10 mouse cellular contexts compared by ENCODE assay signal in the genomic region with DNA sequence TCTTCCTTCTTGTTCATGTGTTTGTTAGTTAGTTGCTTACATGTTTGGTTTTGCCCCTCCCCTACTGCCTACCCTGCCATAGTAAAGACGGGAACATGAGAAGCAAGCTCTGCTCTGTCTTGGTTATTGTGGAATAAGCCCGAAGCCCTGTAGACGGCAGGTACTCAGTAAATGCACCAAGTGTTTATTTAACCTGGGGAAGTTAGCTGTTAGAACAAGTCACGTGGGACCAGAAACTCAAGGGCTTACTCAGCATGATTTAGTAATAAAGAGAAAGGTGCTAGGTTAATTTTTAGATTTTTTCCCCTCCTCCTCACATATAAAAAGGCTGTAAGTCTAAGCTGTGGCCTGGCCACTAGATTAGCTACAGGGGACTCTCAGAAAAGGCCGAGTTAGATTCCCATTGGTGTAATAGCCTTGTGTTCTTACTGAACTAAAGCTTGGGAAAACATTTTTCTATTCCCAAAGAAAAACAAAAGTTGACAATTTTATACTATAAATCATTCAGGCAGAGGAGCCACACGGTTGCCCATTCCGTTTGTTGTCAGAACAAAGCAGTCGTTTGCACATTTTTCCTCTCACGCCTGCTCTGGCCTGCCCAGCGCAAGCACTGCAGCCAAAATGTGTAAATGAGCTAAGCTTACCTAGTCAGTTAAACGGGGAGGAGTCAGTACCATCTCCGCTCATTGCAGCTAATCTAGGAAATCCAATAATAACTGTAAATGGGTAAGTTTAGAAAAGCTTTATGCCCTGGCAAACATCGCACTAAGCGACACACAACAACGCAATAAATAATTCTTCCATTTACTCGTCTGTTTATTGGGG. TPM values are rescaled to one million over a fixed set of nuclear protein-coding genes. Genes with fewer than 3 reads are reported as not detected.
A peak's percentile ranks its signal among the peaks of the same experiment; 100 is the strongest.
DNase-seq lines count a peak whose midpoint lies in the region; ATAC-seq and TF ChIP-seq lines count a peak whose summit lies in the region.
"Had no signal": no experiment of that assay in that cellular context is flagged by ENCODE, and none has a peak within 500 bp of the region (broad histone marks: within the 10 kb centered on the region; RNA-seq: fewer than 3 reads in every experiment).

No protein-coding gene starts in this region.

- intact Hi-C loops in left cerebral cortex, adult 2 months (cut with DNase I) = no loop called here

- no peak overlapping the region for H3K4me2 ChIP-seq in embryonic facial prominence, embryonic 12.5 days (replicated peaks)
- no peak overlapping the region for H3K4me2 ChIP-seq in kidney, embryonic 15.5 days
- H3K4me2 ChIP-seq in neural tube, embryonic 14.5 days (ENCODE audit: low read depth, low read length) = peak overlapping the region; percentile 63
- H3K4me2 ChIP-seq: embryonic facial prominence, embryonic 13.5 days; liver, embryonic 13.5 days had no signal

- H3K27ac ChIP-seq in embryonic facial prominence, embryonic 12.5 days = 0 out of 2 replicates have a peak overlapping the region, but pooled peaks have one; percentile 30
- no peak overlapping the region for H3K27ac ChIP-seq in embryonic facial prominence, embryonic 10.5 days (replicated peaks)
- peak overlapping the region; percentile 96 for H3K27ac ChIP-seq in left cerebral cortex, adult 2 months
- peak overlapping the region; percentile 63 for H3K27ac ChIP-seq in kidney, embryonic 15.5 days
- H3K27ac ChIP-seq in neural tube, embryonic 14.5 days (ENCODE audit: low read depth, low read length) = peak overlapping the region; percentile 92
- H3K27ac ChIP-seq: embryonic facial prominence, embryonic 13.5 days; liver, embryonic 13.5 days had no signal

- H3K36me3 ChIP-seq in embryonic facial prominence, embryonic 12.5 days = no peaks in the 10 kb centered on the region
- H3K36me3 ChIP-seq in embryonic facial prominence, embryonic 10.5 days (replicated peaks) = no peaks in the 10 kb centered on the region
- no peaks in the 10 kb centered on the region for H3K36me3 ChIP-seq in kidney, embryonic 15.5 days
- no peaks in the 10 kb centered on the region for H3K36me3 ChIP-seq in neural tube, embryonic 14.5 days (ENCODE audit: control insufficient read depth, insufficient read depth, low read length)
- H3K36me3 ChIP-seq: embryonic facial prominence, embryonic 13.5 days; liver, embryonic 13.5 days had no signal

- no peaks in the 10 kb centered on the region for H3K9me3 ChIP-seq in embryonic facial prominence, embryonic 12.5 days
- H3K9me3 ChIP-seq in embryonic facial prominence, embryonic 10.5 days = no peaks in the 10 kb centered on the region
- H3K9me3 ChIP-seq in kidney, embryonic 15.5 days (replicated peaks) = no peaks in the 10 kb centered on the region
- no peaks in the 10 kb centered on the region for H3K9me3 ChIP-seq in neural tube, embryonic 14.5 days (ENCODE audit: control insufficient read depth, low read length)
- H3K9me3 ChIP-seq: embryonic facial prominence, embryonic 13.5 days; liver, embryonic 13.5 days had no signal

- no peaks in the 10 kb centered on the region for H3K27me3 ChIP-seq in embryonic facial prominence, embryonic 12.5 days
- H3K27me3 ChIP-seq in embryonic facial prominence, embryonic 10.5 days (replicated peaks; ENCODE audit: low read depth, poor library complexity, severe bottlenecking) = peaks cover 5% of the 10 kb centered on the region
- no peaks in the 10 kb centered on the region for H3K27me3 ChIP-seq in kidney, embryonic 15.5 days
- H3K27me3 ChIP-seq in neural tube, embryonic 14.5 days (ENCODE audit: control insufficient read depth, insufficient read depth, low read length) = no peaks in the 10 kb centered on the region
- H3K27me3 ChIP-seq: embryonic facial prominence, embryonic 13.5 days had no signal

- H3K9ac ChIP-seq in embryonic facial prominence, embryonic 12.5 days = no peak overlapping the region
- H3K9ac ChIP-seq in kidney, embryonic 15.5 days = no peak overlapping the region
- H3K9ac ChIP-seq in neural tube, embryonic 14.5 days (replicated peaks; ENCODE audit: low read depth, low read length) = peak overlapping the region; percentile 60; the same call in 1 of the 2 replicates
- H3K9ac ChIP-seq: embryonic facial prominence, embryonic 13.5 days; liver, embryonic 13.5 days had no signal

- no peak for TF ChIP-seq CTCF in left cerebral cortex, adult 2 months (IDR thresholded peaks at IDR 0.05)

- 63% methylated on average over 16 of the region's 16 CpGs for WGBS in embryonic facial prominence, embryonic 12.5 days
- 74% methylated on average over 16 of the region's 16 CpGs for WGBS in embryonic facial prominence, embryonic 10.5 days
- WGBS in kidney, embryonic 15.5 days = 46% methylated on average over 16 of the region's 16 CpGs
- WGBS in neural tube, embryonic 14.5 days = 41% methylated on average over 16 of the region's 16 CpGs

- peaks cover 22% of the 10 kb centered on the region for H3K4me1 ChIP-seq in embryonic facial prominence, embryonic 12.5 days
- H3K4me1 ChIP-seq in embryonic facial prominence, embryonic 10.5 days = peaks cover 56% of the 10 kb centered on the region
- H3K4me1 ChIP-seq in kidney, embryonic 15.5 days = peaks cover 46% of the 10 kb centered on the region
- peaks cover 31% of the 10 kb centered on the region for H3K4me1 ChIP-seq in neural tube, embryonic 14.5 days (ENCODE audit: control insufficient read depth, insufficient read depth, low read length)

- DNase-seq in embryonic facial prominence, embryonic 10.5 days (ENCODE audit: low spot score) = no peak
- no peak for DNase-seq in left cerebral cortex, adult 2 months (ENCODE audit: extremely low spot score in 1 of 2, low spot score in 2 of 2)
- DNase-seq in left cerebral cortex, adult 9 months (ENCODE audit: low spot score in 2 of 2) = no peak
- DNase-seq in right cerebral cortex, postnatal 36 days (ENCODE audit: low spot score in 2 of 2) = no peak
- DNase-seq: liver, embryonic 13.5 days had no signal

- no peak for ATAC-seq in embryonic facial prominence, embryonic 12.5 days (ENCODE audit: insufficient number of reproducible peaks, insufficient read depth, low FRiP score, low TSS enrichment)
- no peak for ATAC-seq in kidney, embryonic 15.5 days (replicated peaks; ENCODE audit: low FRiP score)
- no peak for ATAC-seq in neural tube, embryonic 14.5 days (ENCODE audit: low read depth)
- ATAC-seq in cerebellum, adult (ENCODE audit: insufficient number of reproducible peaks, low FRiP score, low TSS enrichment) = no peak

- no peak overlapping the region for H3K4me3 ChIP-seq in embryonic facial prominence, embryonic 12.5 days
- no peak overlapping the region for H3K4me3 ChIP-seq in embryonic facial prominence, embryonic 10.5 days
- H3K4me3 ChIP-seq in left cerebral cortex, adult 2 months = peak overlapping the region; percentile 58
- no peak overlapping the region for H3K4me3 ChIP-seq in kidney, embryonic 15.5 days (replicated peaks)
- H3K4me3 ChIP-seq in neural tube, embryonic 14.5 days (ENCODE audit: low read depth, low read length) = peak overlapping the region; percentile 45
- H3K4me3 ChIP-seq: embryonic facial prominence, embryonic 13.5 days; liver, embryonic 13.5 days had no signal

RNA-seq across cellular contexts. Expression of a gene that starts 24.1 kb away (rescaled TPM):
- 10.5 and 12.3 TPM in 2 replicates for polyA plus RNA-seq in embryonic facial prominence, embryonic 12.5 days (2016; fragmentation: Nextera tagmentation; extraction: Ambion mirVana)
- 8.4 and 8.6 TPM in 2 replicates for polyA plus RNA-seq in embryonic facial prominence, embryonic 10.5 days (2016; fragmentation: Nextera tagmentation; extraction: Ambion mirVana)
- total RNA-seq in left cerebral cortex, adult 2 months (2021) = 10 to 100 TPM; 64.2 to 68.6 TPM
- 20.6 TPM in 2 replicates for polyA plus RNA-seq in kidney, embryonic 15.5 days (2015; fragmentation: Nextera tagmentation; extraction: Ambion mirVana)
- polyA plus RNA-seq in neural tube, embryonic 14.5 days (2014; fragmentation: Nextera tagmentation; extraction: Ambion mirVana) = 55.0 and 71.2 TPM in 2 replicates

Comparison
In these comparisons a context has a peak if more than half of its experiments do, and no peak if none do; other contexts are left out.
1. H3K4me3 ChIP-seq: peak in left cerebral cortex, adult 2 months (single experiment) and neural tube, embryonic 14.5 days (single experiment); none in embryonic facial prominence, embryonic 12.5 days (single experiment), embryonic facial prominence, embryonic 10.5 days (single experiment) and kidney, embryonic 15.5 days (single experiment).